Mouse (Mus musculus): Measurements from ENCODE around the gene Afap1l2. TPM values are rescaled to one million over a fixed set of nuclear protein-coding genes. Genes with fewer than 3 reads are reported as not detected.

The Afap1l2 gene
- polyA plus RNA-seq, 1 experiment from 2014 or later = 8.2 TPM

- 28% methylated on average over 14 of the region's 14 CpGs for WGBS
- Histone ChIP-seq H3K9ac (replicated peaks; ENCODE audit: low read depth, low read length) (no peak overlapping the region), H3K27ac (ENCODE audit: low read depth, low read length) (no peak overlapping the region), H3K4me3 (ENCODE audit: low read depth, low read length) (no peak overlapping the region), H3K4me2 (ENCODE audit: low read depth, low read length) (no peak overlapping the region), H3K36me3 (ENCODE audit: control insufficient read depth, insufficient read depth, low read length) (no peaks in the 10 kb centered on the region), H3K27me3 (ENCODE audit: control insufficient read depth, insufficient read depth, low read length) (no peaks in the 10 kb centered on the region), H3K9me3 (ENCODE audit: control insufficient read depth, low read length) (no peaks in the 10 kb centered on the region), H3K4me1 (ENCODE audit: control insufficient read depth, insufficient read depth, low read length) (no peaks in the 10 kb centered on the region; the same call in 1 of the 2 replicates)
- peak; percentile 80; the same call in 1 of the 2 replicates for ATAC-seq (ENCODE audit: low read depth)
These were observed 17.5 kb downstream of the Afap1l2 start for GRCm38 (mm10) chr19:56990367-56991111.

GRCm38 (mm10) chr19:56989171-56989570 lies 18.9 kb downstream of the Afap1l2 start:
- Histone ChIP-seq H3K9me3 (ENCODE audit: control insufficient read depth, low read length) (no peaks in the 10 kb centered on the region), H3K36me3 (ENCODE audit: control insufficient read depth, insufficient read depth, low read length) (no peaks in the 10 kb centered on the region), H3K4me2 (ENCODE audit: low read depth, low read length) (no peak overlapping the region), H3K4me3 (ENCODE audit: low read depth, low read length) (no peak overlapping the region), H3K27me3 (ENCODE audit: control insufficient read depth, insufficient read depth, low read length) (no peaks in the 10 kb centered on the region), H3K9ac (replicated peaks; ENCODE audit: low read depth, low read length) (no peak overlapping the region), H3K27ac (ENCODE audit: low read depth, low read length) (no peak overlapping the region), H3K4me1 (ENCODE audit: control insufficient read depth, insufficient read depth, low read length) (no peaks in the 10 kb centered on the region; the same call in 1 of the 2 replicates)
- ATAC-seq (ENCODE audit: low read depth) = no peak
- WGBS = 64% methylated on average over 8 of the region's 8 CpGs

GRCm38 (mm10) chr19:56984229-56984628 lies 23.8 kb downstream of the Afap1l2 start:
- Histone ChIP-seq H3K4me2 (ENCODE audit: low read depth, low read length) (no peak overlapping the region), H3K9me3 (ENCODE audit: control insufficient read depth, low read length) (no peaks in the 10 kb centered on the region), H3K36me3 (ENCODE audit: control insufficient read depth, insufficient read depth, low read length) (no peaks in the 10 kb centered on the region), H3K4me3 (ENCODE audit: low read depth, low read length) (no peak overlapping the region), H3K27me3 (ENCODE audit: control insufficient read depth, insufficient read depth, low read length) (no peaks in the 10 kb centered on the region), H3K9ac (replicated peaks; ENCODE audit: low read depth, low read length) (no peak overlapping the region), H3K4me1 (ENCODE audit: control insufficient read depth, insufficient read depth, low read length) (no peaks in the 10 kb centered on the region), H3K27ac (ENCODE audit: low read depth, low read length) (no peak overlapping the region)
- WGBS = 68% methylated on average over 4 of the region's 4 CpGs
- ATAC-seq (ENCODE audit: low read depth) = no peak

- no peak overlapping the region for H3K4me3 ChIP-seq (ENCODE audit: low read depth, low read length)
- H3K36me3 ChIP-seq (ENCODE audit: control insufficient read depth, insufficient read depth, low read length) = no peaks in the 10 kb centered on the region
- H3K4me1 ChIP-seq (ENCODE audit: control insufficient read depth, insufficient read depth, low read length) = no peaks in the 10 kb centered on the region
- WGBS = 68% methylated on average over 10 of the region's 10 CpGs
- no peak overlapping the region for H3K4me2 ChIP-seq (ENCODE audit: low read depth, low read length)
- no peaks in the 10 kb centered on the region for H3K9me3 ChIP-seq (ENCODE audit: control insufficient read depth, low read length)
- H3K9ac ChIP-seq (replicated peaks; ENCODE audit: low read depth, low read length) = no peak overlapping the region
- H3K27ac ChIP-seq (ENCODE audit: low read depth, low read length) = no peak overlapping the region
- no peaks in the 10 kb centered on the region for H3K27me3 ChIP-seq (ENCODE audit: control insufficient read depth, insufficient read depth, low read length)
- no peak for ATAC-seq (ENCODE audit: low read depth)
These were observed 24.3 kb downstream of the Afap1l2 start for GRCm38 (mm10) chr19:56983757-56984156.

GRCm38 (mm10) chr19:56981760-56982159 lies 26.3 kb downstream of the Afap1l2 start:
- ATAC-seq (ENCODE audit: low read depth) = no peak
- H3K9ac ChIP-seq (replicated peaks; ENCODE audit: low read depth, low read length) = no peak overlapping the region
- no peak overlapping the region for H3K4me2 ChIP-seq (ENCODE audit: low read depth, low read length)
- no peaks in the 10 kb centered on the region for H3K36me3 ChIP-seq (ENCODE audit: control insufficient read depth, insufficient read depth, low read length)
- H3K4me1 ChIP-seq (ENCODE audit: control insufficient read depth, insufficient read depth, low read length) = no peaks in the 10 kb centered on the region
- no peaks in the 10 kb centered on the region for H3K27me3 ChIP-seq (ENCODE audit: control insufficient read depth, insufficient read depth, low read length)
- 59% methylated on average over 9 of the region's 9 CpGs for WGBS
- H3K9me3 ChIP-seq (ENCODE audit: control insufficient read depth, low read length) = no peaks in the 10 kb centered on the region
- no peak overlapping the region for H3K27ac ChIP-seq (ENCODE audit: low read depth, low read length)
- no peak overlapping the region for H3K4me3 ChIP-seq (ENCODE audit: low read depth, low read length)

- no peak overlapping the region for H3K27ac ChIP-seq (ENCODE audit: low read depth, low read length)
- no peaks in the 10 kb centered on the region for H3K4me1 ChIP-seq (ENCODE audit: control insufficient read depth, insufficient read depth, low read length)
- 89% methylated on average over 2 of the region's 2 CpGs for whole genome bisulfite sequencing
- no peak overlapping the region for H3K4me3 ChIP-seq (ENCODE audit: low read depth, low read length)
- H3K4me2 ChIP-seq (ENCODE audit: low read depth, low read length) = no peak overlapping the region
- ATAC-seq (ENCODE audit: low read depth) = no peak
- no peaks in the 10 kb centered on the region for H3K27me3 ChIP-seq (ENCODE audit: control insufficient read depth, insufficient read depth, low read length)
- no peaks in the 10 kb centered on the region for H3K9me3 ChIP-seq (ENCODE audit: control insufficient read depth, low read length)
- no peak overlapping the region for H3K9ac ChIP-seq (replicated peaks; ENCODE audit: low read depth, low read length)
- H3K36me3 ChIP-seq (ENCODE audit: control insufficient read depth, insufficient read depth, low read length) = no peaks in the 10 kb centered on the region
These were observed 27.2 kb downstream of the Afap1l2 start for GRCm38 (mm10) chr19:56980803-56981202.

- H3K4me2 ChIP-seq (ENCODE audit: low read depth, low read length) = no peak overlapping the region
- no peaks in the 10 kb centered on the region for H3K9me3 ChIP-seq (ENCODE audit: control insufficient read depth, low read length)
- H3K27me3 ChIP-seq (ENCODE audit: control insufficient read depth, insufficient read depth, low read length) = no peaks in the 10 kb centered on the region
- ATAC-seq (ENCODE audit: low read depth) = peak; percentile 46; the same call in 1 of the 2 replicates
- no peaks in the 10 kb centered on the region for H3K4me1 ChIP-seq (ENCODE audit: control insufficient read depth, insufficient read depth, low read length)
- H3K9ac ChIP-seq (replicated peaks; ENCODE audit: low read depth, low read length) = no peak overlapping the region
- no peak overlapping the region for H3K4me3 ChIP-seq (ENCODE audit: low read depth, low read length)
- no peaks in the 10 kb centered on the region for H3K36me3 ChIP-seq (ENCODE audit: control insufficient read depth, insufficient read depth, low read length)
- H3K27ac ChIP-seq (ENCODE audit: low read depth, low read length) = peak overlapping the region; percentile 24
- 44% methylated on average over 19 of the region's 19 CpGs for WGBS
These were observed 30.8 kb downstream of the Afap1l2 start for GRCm38 (mm10) chr19:56976962-56977948.

- no peaks in the 10 kb centered on the region for H3K4me1 ChIP-seq (ENCODE audit: control insufficient read depth, insufficient read depth, low read length)
- H3K4me2 ChIP-seq (ENCODE audit: low read depth, low read length) = no peak overlapping the region
- ATAC-seq (ENCODE audit: low read depth) = no peak; the same call in 1 of the 2 replicates
- no peaks in the 10 kb centered on the region for H3K27me3 ChIP-seq (ENCODE audit: control insufficient read depth, insufficient read depth, low read length)
- no peaks in the 10 kb centered on the region for H3K9me3 ChIP-seq (ENCODE audit: control insufficient read depth, low read length)
- H3K4me3 ChIP-seq (ENCODE audit: low read depth, low read length) = no peak overlapping the region
- WGBS = 87% methylated on average over 5 of the region's 5 CpGs
- no peaks in the 10 kb centered on the region for H3K36me3 ChIP-seq (ENCODE audit: control insufficient read depth, insufficient read depth, low read length)
- no peak overlapping the region for H3K9ac ChIP-seq (replicated peaks; ENCODE audit: low read depth, low read length)
- no peak overlapping the region for H3K27ac ChIP-seq (ENCODE audit: low read depth, low read length)
These were observed 31.5 kb downstream of the Afap1l2 start for GRCm38 (mm10) chr19:56976515-56976914.

- Histone ChIP-seq H3K36me3 (ENCODE audit: control insufficient read depth, insufficient read depth, low read length) (no peaks in the 10 kb centered on the region), H3K9ac (replicated peaks; ENCODE audit: low read depth, low read length) (no peak overlapping the region), H3K9me3 (ENCODE audit: control insufficient read depth, low read length) (no peaks in the 10 kb centered on the region), H3K27me3 (ENCODE audit: control insufficient read depth, insufficient read depth, low read length) (no peaks in the 10 kb centered on the region), H3K4me2 (ENCODE audit: low read depth, low read length) (no peak overlapping the region), H3K4me1 (ENCODE audit: control insufficient read depth, insufficient read depth, low read length) (no peaks in the 10 kb centered on the region), H3K4me3 (ENCODE audit: low read depth, low read length) (no peak overlapping the region), H3K27ac (ENCODE audit: low read depth, low read length) (no peak overlapping the region)
- no peak for ATAC-seq (ENCODE audit: low read depth)
- WGBS = 86% methylated on average over 3 of the region's 3 CpGs
These were observed 32.5 kb downstream of the Afap1l2 start for GRCm38 (mm10) chr19:56975502-56975901.

Measured in neural tube, embryonic 14.5 days (tissue).